15 mouse cellular contexts compared by ENCODE assay signal in the genomic region with DNA sequence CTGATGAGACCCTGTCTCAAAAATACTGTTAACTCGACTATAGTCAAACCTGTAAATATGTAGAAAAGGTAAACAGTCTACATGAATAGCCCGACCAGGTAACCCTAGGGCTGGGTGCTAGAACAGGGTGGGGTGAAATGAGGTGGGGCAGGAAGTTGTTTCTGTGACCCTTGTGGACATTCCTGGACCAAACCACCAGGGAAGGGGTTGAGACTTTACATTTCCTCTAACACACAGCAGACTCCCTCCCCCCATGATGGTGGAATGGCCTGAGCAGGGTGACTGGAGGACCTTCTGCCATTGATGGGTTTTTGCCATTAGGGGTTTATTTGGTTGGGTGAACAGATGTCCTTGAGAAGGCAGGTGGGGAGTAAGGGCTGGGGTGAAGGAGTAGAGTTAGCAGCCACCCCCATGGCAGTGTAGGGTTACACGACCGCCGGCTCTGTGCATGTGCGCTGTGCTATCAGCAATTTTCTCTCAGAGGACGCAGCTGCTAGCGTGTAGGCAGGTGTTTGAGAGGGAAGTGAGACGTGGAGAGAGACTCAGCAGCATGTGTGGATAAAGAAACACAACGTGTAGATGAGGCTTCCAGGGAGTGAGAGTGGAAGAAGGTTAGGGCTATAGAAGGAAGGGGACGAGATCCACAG. TPM values are rescaled to one million over a fixed set of nuclear protein-coding genes. Genes with fewer than 3 reads are reported as not detected.
DNase-seq lines count a peak whose midpoint lies in the region; ATAC-seq and TF ChIP-seq lines count a peak whose summit lies in the region.
"Had no signal": no experiment of that assay in that cellular context is flagged by ENCODE, and none has a peak within 500 bp of the region (broad histone marks: within the 10 kb centered on the region; RNA-seq: fewer than 3 reads in every experiment).

No protein-coding gene starts in this region.

- H3K4me3 ChIP-seq in kidney, embryonic 14.5 days (ENCODE audit: low read length) = no peak overlapping the region
- no peak overlapping the region for H3K4me3 ChIP-seq in neural tube, embryonic 13.5 days
- no peak overlapping the region for H3K4me3 ChIP-seq in intestine, embryonic 16.5 days (ENCODE audit: low read length)
- H3K4me3 ChIP-seq in stomach, postnatal 0 days (ENCODE audit: low read depth, low read length) = no peak overlapping the region
- H3K4me3 ChIP-seq: erythroblast, embryonic 14.5 days; liver, embryonic 13.5 days had no signal

- no peak for DNase-seq in kidney, adult 18-20 months
- no peak for DNase-seq in neural tube, embryonic 10.5 days (ENCODE audit: extremely low spot score, low spot score)
- DNase-seq in stomach, postnatal 0 days (ENCODE audit: low spot score) = peak; percentile 62
- DNase-seq in liver = no peak
- DNase-seq in adrenal gland, adult 8-10 months = no peak
- DNase-seq: adrenal gland, postnatal 25 days; cerebellum, adult 9-11 months; forebrain, postnatal 0 days; liver, embryonic 13.5 days; right cerebral cortex, postnatal 4 days had no signal

- no peaks in the 10 kb centered on the region for H3K27me3 ChIP-seq in kidney, embryonic 14.5 days (ENCODE audit: control insufficient read depth, insufficient read depth, low read length)
- H3K27me3 ChIP-seq in neural tube, embryonic 13.5 days = no peaks in the 10 kb centered on the region
- H3K27me3 ChIP-seq in intestine, embryonic 16.5 days (replicated peaks; ENCODE audit: control insufficient read depth, insufficient read depth, low read length) = no peaks in the 10 kb centered on the region
- H3K27me3 ChIP-seq in stomach, postnatal 0 days (ENCODE audit: control insufficient read depth, insufficient read depth, low read length) = no peaks in the 10 kb centered on the region
- H3K27me3 ChIP-seq: liver, embryonic 13.5 days had no signal

- no peak for TF ChIP-seq EP300 in stomach, postnatal 0 days (optimal IDR thresholded peaks at IDR 0.05)

- H3K9ac ChIP-seq in kidney, embryonic 14.5 days (ENCODE audit: low read depth, low read length) = no peak overlapping the region
- H3K9ac ChIP-seq in neural tube, embryonic 13.5 days = no peak overlapping the region
- no peak overlapping the region for H3K9ac ChIP-seq in intestine, embryonic 16.5 days (ENCODE audit: low read depth, low read length)
- H3K9ac ChIP-seq in stomach, postnatal 0 days (ENCODE audit: low read length) = no peak overlapping the region
- H3K9ac ChIP-seq: forebrain, postnatal 0 days; liver, embryonic 13.5 days had no signal

- H3K9me3 ChIP-seq in kidney, embryonic 14.5 days (ENCODE audit: control insufficient read depth, low read length) = no peaks in the 10 kb centered on the region
- H3K9me3 ChIP-seq in neural tube, embryonic 13.5 days = no peaks in the 10 kb centered on the region
- H3K9me3 ChIP-seq in intestine, embryonic 16.5 days (ENCODE audit: control insufficient read depth, low read length) = no peaks in the 10 kb centered on the region
- H3K9me3 ChIP-seq in stomach, postnatal 0 days (ENCODE audit: control insufficient read depth, low read length) = no peaks in the 10 kb centered on the region
- H3K9me3 ChIP-seq: liver, embryonic 13.5 days had no signal

- no peak overlapping the region for H3K4me2 ChIP-seq in kidney, embryonic 14.5 days (replicated peaks; ENCODE audit: low read depth, low read length)
- H3K4me2 ChIP-seq in neural tube, embryonic 13.5 days = no peak overlapping the region
- H3K4me2 ChIP-seq in intestine, embryonic 16.5 days (ENCODE audit: low read depth, low read length) = no peak overlapping the region
- H3K4me2 ChIP-seq in stomach, postnatal 0 days (replicated peaks; ENCODE audit: low read depth) = no peak overlapping the region
- H3K4me2 ChIP-seq: liver, embryonic 13.5 days had no signal

- 0 out of 2 replicates have a peak, but pooled peaks cover 3% of the 10 kb centered on the region for H3K36me3 ChIP-seq in kidney, embryonic 14.5 days (ENCODE audit: control insufficient read depth, insufficient read depth, low read length)
- no peaks in the 10 kb centered on the region for H3K36me3 ChIP-seq in neural tube, embryonic 13.5 days
- no peaks in the 10 kb centered on the region for H3K36me3 ChIP-seq in intestine, embryonic 16.5 days (ENCODE audit: control insufficient read depth, insufficient read depth, low read length)
- H3K36me3 ChIP-seq in stomach, postnatal 0 days (ENCODE audit: control insufficient read depth, insufficient read depth, low read length) = 0 out of 2 replicates have a peak, but pooled peaks cover 4% of the 10 kb centered on the region
- H3K36me3 ChIP-seq: liver, embryonic 13.5 days had no signal

- no peak overlapping the region for H3K27ac ChIP-seq in kidney, embryonic 14.5 days (ENCODE audit: low read depth, low read length)
- no peak overlapping the region for H3K27ac ChIP-seq in neural tube, embryonic 13.5 days (replicated peaks)
- no peak overlapping the region for H3K27ac ChIP-seq in intestine, embryonic 16.5 days (ENCODE audit: low read length)
- no peak overlapping the region for H3K27ac ChIP-seq in stomach, postnatal 0 days (replicated peaks)
- H3K27ac ChIP-seq: liver, embryonic 13.5 days had no signal

- no peak for TF ChIP-seq CTCF in stomach, postnatal 0 days (IDR thresholded peaks at IDR 0.05; ENCODE audit: low read depth)

- H3K4me1 ChIP-seq in kidney, embryonic 14.5 days (ENCODE audit: control insufficient read depth, insufficient read depth, low read length) = no peaks in the 10 kb centered on the region
- H3K4me1 ChIP-seq in neural tube, embryonic 13.5 days (replicated peaks) = 0 out of 2 replicates have a peak, but pooled peaks cover 7% of the 10 kb centered on the region
- H3K4me1 ChIP-seq in intestine, embryonic 16.5 days (ENCODE audit: control insufficient read depth, insufficient read depth, low read length) = no peaks in the 10 kb centered on the region
- H3K4me1 ChIP-seq in stomach, postnatal 0 days (replicated peaks; ENCODE audit: control insufficient read depth, insufficient read depth) = no peaks in the 10 kb centered on the region
- H3K4me1 ChIP-seq: liver, embryonic 13.5 days had no signal

- ATAC-seq in kidney, embryonic 14.5 days (ENCODE audit: low FRiP score, low TSS enrichment) = peak; percentile 76
- 0 out of 2 replicates have a peak, but pooled peaks have one; percentile 36 for ATAC-seq in neural tube, embryonic 13.5 days (ENCODE audit: low read depth)
- peak; percentile 48; the same call in 1 of the 2 replicates for ATAC-seq in intestine, embryonic 16.5 days
- peak; percentile 94 for ATAC-seq in stomach, postnatal 0 days (ENCODE audit: low FRiP score, low TSS enrichment)
- ATAC-seq: activated CD4-positive, CD25-positive, alpha-beta regulatory T cell, adult 4 months; forebrain, postnatal 0 days had no signal

- 71% methylated on average over 11 of the region's 11 CpGs for WGBS in kidney, embryonic 14.5 days
- 80% methylated on average over 11 of the region's 11 CpGs for WGBS in neural tube, embryonic 13.5 days
- WGBS in intestine, embryonic 16.5 days = 79% methylated on average over 11 of the region's 11 CpGs
- 76% methylated on average over 11 of the region's 11 CpGs for WGBS in stomach, postnatal 0 days

RNA-seq across cellular contexts. Expression of a gene that starts 59.3 kb away (rescaled TPM):
- polyA plus RNA-seq in kidney, embryonic 14.5 days (2014; fragmentation: Nextera tagmentation; extraction: Ambion mirVana) = 22.1 and 60.8 TPM in 2 replicates
- polyA plus RNA-seq in neural tube, embryonic 13.5 days (2015; fragmentation: Nextera tagmentation; extraction: Ambion mirVana) = 15.4 and 16.2 TPM in 2 replicates
- polyA plus RNA-seq in intestine, embryonic 16.5 days (2015; fragmentation: Nextera tagmentation; extraction: Ambion mirVana) = 72.7 and 77.2 TPM in 2 replicates
- polyA plus RNA-seq in stomach, postnatal 0 days (2015; fragmentation: Nextera tagmentation; extraction: Ambion mirVana) = 27.2 and 31.8 TPM in 2 replicates
- 10 to 100 TPM; 27.8 to 51.3 (median 42.8) TPM for total RNA-seq in adrenal gland, adult 8-10 months (2022)

Comparison
In these comparisons a context has a peak if more than half of its experiments do, and no peak if none do; other contexts are left out.
1. ATAC-seq: peak in every context shown above with its lines; median percentile 94 in stomach, postnatal 0 days; 76 in kidney, embryonic 14.5 days; 48 in intestine, embryonic 16.5 days; 36 in neural tube, embryonic 13.5 days.